Mouse (Mus musculus) MEL (cell line): ENCODE results near the gene Gm37240. TPM values are rescaled to one million over a fixed set of nuclear protein-coding genes. Genes with fewer than 3 reads are reported as not detected.

Experiments used
- DNase-seq: peaks from one replicate; pipeline ENCODE4 v3.0.0; 2011; ENCODE audit warnings: low read depth, low spot score
- H3K27ac ChIP-seq: 2 replicates; pipeline ENCODE4 v1.5.1; 2012; ENCODE audit warnings: low read depth, mild to moderate bottlenecking, control low read depth, low read length, moderate library complexity; ENCODE audit not compliant: control insufficient read depth
- H3K27me3 ChIP-seq, 2 experiments: fragments of 150-350 bp in 1 of 2; sonication (generic) in 1 of 2; 2 replicates each; pipeline ENCODE4 v1.6.1; 2012; ENCODE audit warnings: low read length in 2 of 2, mild to moderate bottlenecking in 2 of 2, improper control_type of control experiment in 1 of 2, moderate library complexity in 1 of 2; ENCODE audit not compliant: insufficient read depth in 2 of 2, control insufficient read depth in 1 of 2
- H3K36me3 ChIP-seq, 2 experiments: 2 replicates each; pipeline ENCODE4 v1.6.1; 2012 to 2014; ENCODE audit warnings: low read length in 2 of 2, improper control_type of control experiment in 1 of 2, inconsistent platforms in 1 of 2, mild to moderate bottlenecking in 1 of 2; ENCODE audit not compliant: insufficient read depth in 2 of 2, control insufficient read depth in 1 of 2
- H3K4me1 ChIP-seq, 2 experiments: fragments of 150-350 bp in 1 of 2; sonication (generic) in 1 of 2; 2 replicates each; pipeline ENCODE4 v1.6.1; 2012; ENCODE audit warnings: low read length in 2 of 2, improper control_type of control experiment in 1 of 2, mild to moderate bottlenecking in 1 of 2; ENCODE audit not compliant: insufficient read depth in 2 of 2, control insufficient read depth in 1 of 2
- H3K4me3 ChIP-seq, 2 experiments: fragments of 150-350 bp in 1 of 2; sonication (generic) in 1 of 2; 2 replicates each; pipeline ENCODE4 v1.5.1; 2012; ENCODE audit warnings: low read depth in 2 of 2, low read length in 2 of 2, mild to moderate bottlenecking in 2 of 2, moderate library complexity in 2 of 2, control low read depth in 1 of 2, improper control_type of control experiment in 1 of 2; ENCODE audit not compliant: control insufficient read depth in 1 of 2, insufficient read depth in 1 of 2
- H3K79me2 ChIP-seq: 2 replicates; pipeline ENCODE4 v1.6.1; 2012; ENCODE audit warnings: mild to moderate bottlenecking, low read length, moderate library complexity; ENCODE audit not compliant: control insufficient read depth, poor library complexity, insufficient read depth
- H3K9ac ChIP-seq: 2 replicates; pipeline ENCODE4 v1.6.1; 2012; ENCODE audit warnings: low read depth, mild to moderate bottlenecking, control low read depth, low read length, moderate library complexity; ENCODE audit not compliant: control insufficient read depth, poor library complexity, severe bottlenecking
- H3K9me3 ChIP-seq: fragments of 150-350 bp; sonication (generic); replicated peaks from 2 replicates; pipeline ENCODE4 v1.6.1; 2012; ENCODE audit warnings: mild to moderate bottlenecking, low read length, improper control_type of control experiment, moderate library complexity; ENCODE audit not compliant: insufficient read depth
- CTCF ChIP-seq, 3 experiments: IDR thresholded peaks in 2 of 3; conservative IDR thresholded peaks in 1 of 3; 2 replicates each; pipeline ENCODE4 v1.5.1; 2011 to 2012; ENCODE audit warnings: low read length in 3 of 3, low read depth in 2 of 3, mild to moderate bottlenecking in 2 of 3, improper control_type of control experiment in 1 of 3, inconsistent platforms in 1 of 3, mixed read lengths in 1 of 3, moderate library complexity in 1 of 3; ENCODE audit not compliant: control insufficient read depth in 1 of 3, insufficient read depth in 1 of 3, poor library complexity in 1 of 3, severe bottlenecking in 1 of 3
- ELF1 ChIP-seq: IDR thresholded peaks from 2 replicates; pipeline ENCODE4 v1.6.1; 2014; ENCODE audit warnings: low read depth, mild to moderate bottlenecking, inconsistent platforms, low read length, improper control_type of control experiment, moderate library complexity
- GABPA ChIP-seq: IDR thresholded peaks from 2 replicates; pipeline ENCODE4 v1.6.1; 2012; ENCODE audit warnings: low read depth, mild to moderate bottlenecking, inconsistent platforms, low read length, improper control_type of control experiment, moderate library complexity
- HCFC1 ChIP-seq: IDR thresholded peaks from 2 replicates; pipeline ENCODE4 v1.6.1; 2012; ENCODE audit warnings: low read depth, mild to moderate bottlenecking, inconsistent platforms, low read length, improper control_type of control experiment, moderate library complexity
- MAFK ChIP-seq: IDR thresholded peaks from 2 replicates; pipeline ENCODE4 v1.6.1; 2011; ENCODE audit warnings: low read depth, mild to moderate bottlenecking, low read length, improper control_type of control experiment, borderline replicate concordance
- MAZ ChIP-seq: IDR thresholded peaks from 2 replicates; pipeline ENCODE4 v1.6.1; 2012; ENCODE audit warnings: low read depth, mild to moderate bottlenecking, inconsistent platforms, low read length, improper control_type of control experiment
- MYB ChIP-seq: IDR thresholded peaks from 2 replicates; pipeline ENCODE4 v1.6.1; 2011; ENCODE audit warnings: mild to moderate bottlenecking, low read depth, low read length, improper control_type of control experiment
- NELFE ChIP-seq: IDR thresholded peaks from 2 replicates; pipeline ENCODE4 v1.6.1; 2011; ENCODE audit warnings: low read depth, low read length, improper control_type of control experiment
- NRF1 ChIP-seq: IDR thresholded peaks from 2 replicates; pipeline ENCODE4 v1.6.1; 2014; ENCODE audit warnings: low read depth, mild to moderate bottlenecking, inconsistent platforms, low read length, improper control_type of control experiment, moderate library complexity; ENCODE audit not compliant: poor library complexity, insufficient read depth, severe bottlenecking
- POLR2A ChIP-seq, 2 experiments: IDR thresholded peaks; 2 replicates each; pipeline ENCODE4 v1.6.1; 2011 to 2012; ENCODE audit warnings: low read length in 2 of 2, mild to moderate bottlenecking in 2 of 2, control low read depth in 1 of 2, improper control_type of control experiment in 1 of 2, low read depth in 1 of 2, moderate library complexity in 1 of 2; ENCODE audit not compliant: control insufficient read depth in 1 of 2, insufficient read depth in 1 of 2, poor library complexity in 1 of 2
- POLR2AphosphoS2 ChIP-seq: IDR thresholded peaks from 2 replicates; pipeline ENCODE4 v1.6.1; 2011; ENCODE audit warnings: low read length, improper control_type of control experiment
- RCOR1 ChIP-seq: IDR thresholded peaks from 2 replicates; pipeline ENCODE4 v1.6.1; 2012; ENCODE audit warnings: low read depth, mild to moderate bottlenecking, inconsistent platforms, low read length, improper control_type of control experiment
- SMC3 ChIP-seq: IDR thresholded peaks from 2 replicates; pipeline ENCODE4 v1.6.1; 2011; ENCODE audit warnings: low read depth, low read length, improper control_type of control experiment
- TBP ChIP-seq: IDR thresholded peaks from 2 replicates; pipeline ENCODE4 v1.8.0; 2011; ENCODE audit warnings: low read depth, low read length, improper control_type of control experiment
- TCF12 ChIP-seq: IDR thresholded peaks from 2 replicates; pipeline ENCODE4 v1.6.1; 2014; ENCODE audit warnings: low read depth, mild to moderate bottlenecking, inconsistent platforms, low read length, improper control_type of control experiment, moderate library complexity
- USF1 ChIP-seq: IDR thresholded peaks from 2 replicates; pipeline ENCODE4 v1.6.1; 2014; ENCODE audit warnings: low read depth, mild to moderate bottlenecking, inconsistent platforms, low read length, improper control_type of control experiment, moderate library complexity
- ZC3H11A ChIP-seq: IDR thresholded peaks from 2 replicates; pipeline ENCODE4 v1.6.1; 2012; ENCODE audit warnings: low read depth, mild to moderate bottlenecking, inconsistent platforms, low read length, improper control_type of control experiment
- polyA plus RNA-seq, 2 experiments: library from polyadenylated mRNA; stranded (reverse) in 1 of 2; unstranded in 1 of 2; fragments of >175 nt in 1 of 2; fragments of >200 nt in 1 of 2; gene quantifications; 2 replicates each; pipeline versions ENCODE4 v1.2.1 to v1.2.4; 2012; ENCODE audit warnings: low replicate concordance in 2 of 2, low read depth in 1 of 2; ENCODE audit not compliant: insufficient read length in 2 of 2, insufficient read depth in 1 of 2, missing spikeins in 1 of 2
- total RNA-seq: library from RNA; depleted of rRNA; stranded (reverse); fragments of 300-350 nt; gene quantifications from 2 replicates; pipeline ENCODE4 v1.2.3, GENCODE M21; 2012

Gm37240 gene
- total and polyA plus RNA-seq, 3 experiments, result 0.04 TPM; not detected in 2

- no peak for TF ChIP-seq POLR2AphosphoS2
- TF ChIP-seq TCF12, result no peak
- TF ChIP-seq MYB, result no peak
- no peak for TF ChIP-seq POLR2A (IDR thresholded peaks at IDR 0.05; ENCODE audit: control insufficient read depth in 1 of 2, insufficient read depth in 1 of 2, low read depth in 1 of 2, low read length in 2 of 2, poor library complexity in 1 of 2)
- TF ChIP-seq, all 39 proteins: peak for 0
Measured at GRCm38 (mm10) chr3:85521311-85521907, 365.9 kb downstream of the Gm37240 start (continued).

- no peak for TF ChIP-seq HCFC1
- TF ChIP-seq USF1, result no peak
- no peak for TF ChIP-seq NELFE
- no peak for TF ChIP-seq NRF1
- TF ChIP-seq ZC3H11A, result no peak
- TF ChIP-seq CTCF (IDR thresholded peaks at IDR 0.05 in 2 of 3, conservative IDR thresholded peaks at IDR 0.05 in 1 of 3; ENCODE audit: control insufficient read depth in 1 of 3, insufficient read depth in 1 of 3, low read depth in 2 of 3, low read length in 3 of 3, poor library complexity in 1 of 3, severe bottlenecking in 1 of 3), result no peak
- TF ChIP-seq TBP, result no peak
- no peak for TF ChIP-seq MYB
- no peak for TF ChIP-seq MAFK
- TF ChIP-seq, all 39 proteins: peak for 0
- no peaks in the 10 kb centered on the region for H3K4me1 ChIP-seq
- no peak overlapping the region for H3K9ac ChIP-seq
Measured at GRCm38 (mm10) chr3:85518668-85519067, 368.6 kb downstream of the Gm37240 start.

GRCm38 (mm10) chr3:85518072-85518471 lies 369.2 kb downstream of the Gm37240 start:
- Histone ChIP-seq H3K4me3 (no peak overlapping the region), H3K27ac (no peak overlapping the region), H3K9ac (no peak overlapping the region), H3K9me3 (no peaks in the 10 kb centered on the region), H3K27me3 (no peaks in the 10 kb centered on the region), H3K36me3 (no peaks in the 10 kb centered on the region), H3K4me1 (no peaks in the 10 kb centered on the region), H3K79me2 (no peaks in the 10 kb centered on the region)
- TF ChIP-seq POLR2AphosphoS2 (no peak), RCOR1 (no peak), ELF1 (no peak), MAZ (no peak), SMC3 (no peak), USF1 (no peak), GABPA (no peak)
- DNase-seq, result no peak

More at GRCm38 (mm10) chr3:85518668-85519067, 368.6 kb downstream of the Gm37240 start:
- Histone ChIP-seq H3K4me3 (no peak overlapping the region), H3K27me3 (no peaks in the 10 kb centered on the region), H3K79me2 (no peaks in the 10 kb centered on the region), H3K9me3 (no peaks in the 10 kb centered on the region), H3K27ac (no peak overlapping the region), H3K36me3 (no peaks in the 10 kb centered on the region)
- DNase-seq, result no peak
